Mouse (Mus musculus) lung, postnatal 0 days (tissue): ENCODE results near the gene Matn4. TPM values are rescaled to one million over a fixed set of nuclear protein-coding genes. Genes with fewer than 3 reads are reported as not detected.
A peak's percentile ranks its signal among the peaks of the same experiment; 100 is the strongest.

Source experiments
- ATAC-seq: fragments of 200-750 bp; cut with Nextera tagmentation; 2 replicates; pipeline ENCODE4 v1.8.0; 2017; ENCODE audit warnings: moderate library complexity
- DNase-seq: peaks from one replicate; pipeline ENCODE4 v3.0.0-alpha.2; 2016; ENCODE audit warnings: low spot score
- H3K27ac ChIP-seq: fragments of 300-500 bp; sonication (generic); 2 replicates; pipeline ENCODE4 v1.5.1; 2014; ENCODE audit warnings: antibody characterized with exemption, mild to moderate bottlenecking, low read length, mixed read lengths
- H3K27me3 ChIP-seq: fragments of 300-500 bp; sonication (generic); replicated peaks from 2 replicates; pipeline ENCODE4 v1.6.1; 2014; ENCODE audit warnings: low read length, mixed read lengths; ENCODE audit not compliant: insufficient read depth
- H3K36me3 ChIP-seq: fragments of 300-500 bp; sonication (generic); 2 replicates; pipeline ENCODE4 v1.6.1; 2014; ENCODE audit warnings: low read length, mixed read lengths; ENCODE audit not compliant: insufficient read depth
- H3K4me1 ChIP-seq: fragments of 300-500 bp; sonication (generic); 2 replicates; pipeline ENCODE4 v1.6.1; 2014; ENCODE audit warnings: antibody characterized with exemption, low read depth, low read length, mixed read lengths; ENCODE audit not compliant: insufficient read depth
- H3K4me2 ChIP-seq: fragments of 300-500 bp; sonication (generic); replicated peaks from 2 replicates; pipeline ENCODE4 v1.6.1; 2014; ENCODE audit warnings: low read depth, mild to moderate bottlenecking, low read length, moderate library complexity, mixed read lengths
- H3K4me3 ChIP-seq: fragments of 300-500 bp; sonication (generic); 2 replicates; pipeline ENCODE4 v1.5.1; 2014; ENCODE audit warnings: low read depth, low read length
- H3K9ac ChIP-seq: fragments of 300-500 bp; sonication (generic); replicated peaks from 2 replicates; pipeline ENCODE4 v1.6.1; 2014; ENCODE audit warnings: low read depth, mild to moderate bottlenecking
- H3K9me3 ChIP-seq: fragments of 300-500 bp; sonication (generic); 2 replicates; pipeline ENCODE4 v1.6.1; 2016; ENCODE audit warnings: low read length, mixed read lengths
- CTCF ChIP-seq: IDR thresholded peaks from 2 replicates; pipeline ENCODE4 v1.5.1; 2016; ENCODE audit warnings: antibody characterized with exemption, mild to moderate bottlenecking
- EP300 ChIP-seq: IDR thresholded peaks from 2 replicates; pipeline ENCODE4 v1.6.1; 2016; ENCODE audit warnings: antibody characterized with exemption, mild to moderate bottlenecking, control low read depth
- WGBS: fragments of 180-500 bp; shearing (Covaris S2); extraction: QIAGEN DNeasy Blood & Tissue Kit; methylation state at CpG from one replicate; pipeline ENCODE4 v1.1.7; 2014; 5-methylcytosine and 5-hydroxymethylcytosine counted together
- polyA plus RNA-seq: library from polyadenylated mRNA; unstranded; fragments of >200 nt; fragmentation: Nextera tagmentation; extraction: Ambion mirVana; gene quantifications from 2 replicates; pipeline ENCODE4 v1.2.1, GENCODE M21; 2015

The Matn4 gene
- polyA plus RNA-seq, 1 experiment from 2014 or later = 71.4 TPM

DNA sequence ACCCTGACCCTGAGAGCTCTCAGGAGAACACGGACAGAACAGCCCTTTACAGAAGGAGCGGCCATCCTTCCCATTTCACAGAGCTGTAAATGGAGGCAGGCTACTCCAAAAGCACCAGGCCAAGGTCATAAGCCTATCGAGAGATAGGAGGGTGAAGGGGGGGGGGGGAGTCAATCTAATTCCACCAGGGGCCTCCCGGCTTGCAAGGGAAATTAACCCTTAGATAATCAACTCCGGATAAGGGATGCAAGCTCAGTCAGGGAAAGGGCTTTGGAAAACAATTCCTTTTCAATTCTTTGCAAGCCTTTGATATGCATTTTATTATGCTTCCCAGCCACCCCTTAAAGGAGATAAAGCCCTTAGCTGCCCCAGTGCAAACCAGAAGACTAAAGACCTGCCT is 23.5 kb upstream of the Matn4 start:
- ATAC-seq = no peak
- WGBS = 40% methylated on average over 5 of the region's 5 CpGs
- TF ChIP-seq EP300 = no peak

DNA sequence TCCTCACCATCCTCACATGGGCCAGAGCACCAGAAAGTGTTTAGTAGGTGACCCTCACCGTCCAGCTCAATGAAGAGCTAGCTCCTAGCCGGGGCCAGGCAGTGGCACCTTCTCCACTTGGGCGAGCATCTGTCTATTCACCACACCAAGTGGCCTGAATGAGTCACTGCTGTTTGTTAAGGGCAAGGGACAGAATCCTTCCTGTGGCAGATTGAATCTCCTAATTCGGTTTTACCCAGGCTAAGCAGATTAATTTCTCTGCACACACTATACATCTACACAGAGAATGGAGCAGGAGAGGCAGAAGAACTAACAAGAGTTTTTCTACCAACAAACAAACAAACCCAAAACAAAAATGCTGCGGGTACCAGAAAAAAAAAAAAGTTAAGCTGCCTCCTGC is 22.0 kb upstream of the Matn4 start:
- Histone ChIP-seq H3K4me1 (peaks cover 13% of the 10 kb centered on the region; the same call in 1 of the 2 replicates), H3K9me3 (no peaks in the 10 kb centered on the region), H3K27me3 (no peaks in the 10 kb centered on the region), H3K4me3 (no peak overlapping the region), H3K9ac (no peak overlapping the region), H3K27ac (no peak overlapping the region), H3K36me3 (peaks cover 19% of the 10 kb centered on the region), H3K4me2 (no peak overlapping the region)
- ATAC-seq (no peak), DNase-seq (no peak)
- 78% methylated on average over 5 of the region's 5 CpGs for WGBS
- no peak for TF ChIP-seq CTCF
- no peak for TF ChIP-seq EP300

More for the DNA sequence above, 23.5 kb upstream of the Matn4 start:
- no peak for DNase-seq
- Histone ChIP-seq H3K27me3 (no peaks in the 10 kb centered on the region), H3K36me3 (peaks cover 19% of the 10 kb centered on the region), H3K9ac (no peak overlapping the region), H3K9me3 (no peaks in the 10 kb centered on the region), H3K4me2 (no peak overlapping the region), H3K4me1 (peaks cover 28% of the 10 kb centered on the region), H3K4me3 (no peak overlapping the region), H3K27ac (no peak overlapping the region)

DNA sequence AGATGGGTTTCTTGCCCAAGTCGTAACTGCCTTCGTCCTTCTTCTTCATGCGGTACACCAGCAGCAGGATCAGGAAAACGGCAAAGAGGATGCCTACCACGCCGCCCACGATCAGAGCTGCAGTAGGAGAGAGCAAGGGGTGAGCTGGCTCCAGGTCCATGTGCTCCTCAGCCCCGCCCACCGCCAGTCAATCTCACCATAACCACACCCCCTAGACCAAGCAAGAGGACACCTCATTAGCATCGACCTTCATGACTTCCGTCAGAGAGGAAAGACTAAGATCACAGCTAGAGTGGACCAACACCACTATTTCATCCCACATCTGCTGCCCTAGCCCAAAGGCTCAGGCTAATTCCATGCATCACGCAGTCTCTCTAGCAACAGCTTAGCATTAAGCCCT is 21.2 kb upstream of the Matn4 start:
- ATAC-seq = no peak
- H3K4me3 ChIP-seq = no peak overlapping the region
- WGBS = 33% methylated on average over 12 of the region's 12 CpGs
- no peak for DNase-seq
- no peak overlapping the region for H3K9ac ChIP-seq
- H3K4me2 ChIP-seq = no peak overlapping the region
- peaks cover 8% of the 10 kb centered on the region; the same call in 1 of the 2 replicates for H3K4me1 ChIP-seq
- H3K27me3 ChIP-seq = no peaks in the 10 kb centered on the region
- no peaks in the 10 kb centered on the region for H3K9me3 ChIP-seq
- no peak for TF ChIP-seq CTCF
- TF ChIP-seq EP300 = no peak
- peaks cover 19% of the 10 kb centered on the region for H3K36me3 ChIP-seq
- no peak overlapping the region for H3K27ac ChIP-seq

DNA sequence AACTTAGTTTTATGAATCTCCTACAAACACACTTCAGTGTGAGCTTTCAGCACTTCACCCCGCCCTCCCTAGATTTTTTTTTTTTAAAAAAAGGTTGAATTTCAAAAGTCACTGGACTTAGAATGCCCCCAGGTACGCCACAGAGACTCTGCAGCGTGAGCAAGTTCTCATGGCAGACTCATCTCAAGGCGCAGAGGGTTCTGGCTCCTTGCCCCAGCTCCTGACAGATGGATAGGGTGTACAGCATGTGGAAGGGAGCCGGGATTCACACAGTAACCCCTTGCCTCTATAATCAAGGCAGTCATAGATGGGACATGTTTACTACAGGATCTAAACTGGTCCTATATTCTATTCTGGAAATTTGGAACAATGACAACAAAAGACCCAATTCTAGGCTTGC is 20.4 kb upstream of the Matn4 start:
- DNase-seq (no peak), ATAC-seq (no peak)
- H3K4me1 ChIP-seq = peaks cover under 1% of the 10 kb centered on the region; the same call in 1 of the 2 replicates
- 78% methylated on average over 5 of the region's 5 CpGs for WGBS
- no peak overlapping the region for H3K4me2 ChIP-seq
- H3K36me3 ChIP-seq = peaks cover 19% of the 10 kb centered on the region
- no peak overlapping the region for H3K9ac ChIP-seq
- no peak overlapping the region for H3K27ac ChIP-seq
- no peak for TF ChIP-seq EP300
- no peak for TF ChIP-seq CTCF
- no peaks in the 10 kb centered on the region for H3K9me3 ChIP-seq
- H3K27me3 ChIP-seq = no peaks in the 10 kb centered on the region
- H3K4me3 ChIP-seq = no peak overlapping the region

DNA sequence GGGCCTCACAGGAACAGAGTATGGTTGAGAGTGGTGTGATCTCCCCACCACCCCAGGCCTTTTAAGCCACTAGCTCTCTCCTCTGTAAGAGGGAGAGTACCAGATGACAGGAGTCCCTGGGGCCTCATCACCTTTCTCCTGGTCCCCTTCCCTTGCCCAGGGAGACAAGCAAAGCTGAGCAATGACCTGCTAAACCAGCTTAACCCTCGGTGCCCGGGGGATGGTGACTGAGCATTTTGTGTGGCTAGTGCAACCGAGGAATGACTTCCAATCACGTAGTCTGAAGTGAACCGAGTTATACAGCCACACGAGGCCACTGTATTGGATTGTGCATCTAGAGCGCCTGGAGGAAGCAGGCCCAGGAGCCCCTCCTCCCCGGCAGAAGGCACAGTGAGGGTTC is 19.4 kb upstream of the Matn4 start:
- WGBS = 87% methylated on average over 8 of the region's 8 CpGs
- H3K36me3 ChIP-seq = peaks cover 16% of the 10 kb centered on the region
- no peak for ATAC-seq

DNA sequence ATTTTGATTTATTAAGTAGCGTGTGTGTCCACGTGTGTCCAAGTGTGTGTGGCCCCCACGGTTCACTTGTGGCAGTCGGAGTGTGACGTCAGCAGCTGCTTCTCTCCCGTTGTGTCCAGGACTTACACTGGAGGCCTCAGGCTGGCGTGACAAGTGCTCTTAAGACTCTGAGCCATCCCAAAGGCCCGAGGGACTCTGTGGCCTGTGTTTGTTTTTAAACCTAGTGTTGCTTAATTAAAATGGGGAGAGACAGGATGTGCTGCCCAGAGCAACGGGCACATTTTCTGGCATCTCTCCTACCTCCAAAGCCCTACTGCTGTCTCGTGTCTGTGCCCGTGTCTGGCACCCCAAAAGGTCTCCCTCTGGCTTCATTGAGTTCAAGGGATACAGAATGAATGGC is 18.5 kb upstream of the Matn4 start:
- no peaks in the 10 kb centered on the region for H3K27me3 ChIP-seq
- 66% methylated on average over 11 of the region's 11 CpGs for WGBS
- H3K4me1 ChIP-seq = no peaks in the 10 kb centered on the region
- H3K9me3 ChIP-seq = no peaks in the 10 kb centered on the region
- H3K36me3 ChIP-seq = peaks cover 14% of the 10 kb centered on the region
- DNase-seq (no peak), ATAC-seq (peak; percentile 31; the same call in 1 of the 2 replicates)
- TF ChIP-seq CTCF (no peak), EP300 (no peak)
- H3K4me2 ChIP-seq = no peak overlapping the region
- H3K27ac ChIP-seq = no peak overlapping the region
- no peak overlapping the region for H3K4me3 ChIP-seq
- H3K9ac ChIP-seq = no peak overlapping the region

More for the DNA sequence above, 19.4 kb upstream of the Matn4 start:
- Histone ChIP-seq H3K9ac (no peak overlapping the region), H3K4me2 (no peak overlapping the region), H3K27ac (no peak overlapping the region), H3K4me3 (no peak overlapping the region), H3K4me1 (no peaks in the 10 kb centered on the region), H3K27me3 (no peaks in the 10 kb centered on the region), H3K9me3 (no peaks in the 10 kb centered on the region)
- TF ChIP-seq EP300 (no peak), CTCF (no peak)
- DNase-seq = no peak
